Mouse (Mus musculus) CH12.LX (cell line): Measurements from ENCODE around the gene Hist1h2bj. TPM values are rescaled to one million over a fixed set of nuclear protein-coding genes. Genes with fewer than 3 reads are reported as not detected.

Experiments used
- DNase-seq: peaks from one replicate; pipeline ENCODE4 v3.0.0-alpha.2; 2013; ENCODE audit errors: extremely low read depth
- H3K27ac ChIP-seq: 2 replicates; pipeline ENCODE4 v1.5.1; 2012; ENCODE audit warnings: low read depth, mild to moderate bottlenecking, control low read depth, moderate library complexity; ENCODE audit not compliant: insufficient read depth
- H3K27me3 ChIP-seq: replicated peaks from 2 replicates; pipeline ENCODE3; 2012; ENCODE audit warnings: inconsistent platforms
- H3K36me3 ChIP-seq, 2 experiments: replicated peaks in 1 of 2; 2 replicates each; pipeline versions ENCODE3 to v1.6.1; 2012; ENCODE audit warnings: inconsistent platforms in 1 of 2, low read length in 1 of 2, mild to moderate bottlenecking in 1 of 2, mixed read lengths in 1 of 2, moderate library complexity in 1 of 2; ENCODE audit not compliant: control insufficient read depth in 1 of 2, insufficient read depth in 1 of 2
- H3K4me1 ChIP-seq, 2 experiments: 2 replicates each; pipeline ENCODE4 v1.6.1; 2012; ENCODE audit warnings: inconsistent platforms in 1 of 2, moderate library complexity in 1 of 2; ENCODE audit not compliant: insufficient read depth in 2 of 2, control insufficient read depth in 1 of 2
- H3K4me2 ChIP-seq: 2 replicates; pipeline ENCODE4 v1.6.1; 2012; ENCODE audit warnings: low read depth, mild to moderate bottlenecking, control low read depth; ENCODE audit not compliant: poor library complexity, insufficient read depth, severe bottlenecking
- H3K4me3 ChIP-seq, 3 experiments: fragments of 150-350 bp in 1 of 3; sonication (generic) in 1 of 3; replicated peaks in 1 of 3; 2 replicates each; pipeline versions ENCODE3 to v1.5.1; 2011 to 2012; ENCODE audit warnings: low read depth in 2 of 3, low read length in 2 of 3, mild to moderate bottlenecking in 2 of 3, moderate library complexity in 2 of 3, control low read depth in 1 of 3, improper control_type of control experiment in 1 of 3, inconsistent platforms in 1 of 3, mixed read lengths in 1 of 3; ENCODE audit not compliant: poor library complexity in 1 of 3
- H3K79me2 ChIP-seq: replicated peaks from 2 replicates; pipeline ENCODE4 v1.6.1; 2012; ENCODE audit warnings: mild to moderate bottlenecking, moderate library complexity; ENCODE audit not compliant: control insufficient read depth, poor library complexity, insufficient read depth, severe bottlenecking; ENCODE audit errors: extremely low read depth
- H3K9ac ChIP-seq: 2 replicates; pipeline ENCODE4 v1.6.1; 2012; ENCODE audit warnings: low read depth, mild to moderate bottlenecking, control low read depth, moderate library complexity; ENCODE audit not compliant: insufficient read depth
- H3K9me3 ChIP-seq: replicated peaks from 2 replicates; pipeline ENCODE3; 2012; ENCODE audit warnings: low read length, inconsistent platforms, mixed read lengths
- BHLHE40 ChIP-seq: IDR thresholded peaks from 2 replicates; pipeline ENCODE4 v1.6.1; 2011; ENCODE audit warnings: mild to moderate bottlenecking, low read depth, low read length, improper control_type of control experiment
- CHD1 ChIP-seq: IDR thresholded peaks from 2 replicates; pipeline ENCODE4 v1.6.1; 2012; ENCODE audit warnings: low read depth, low read length, improper control_type of control experiment, inconsistent platforms
- CTCF ChIP-seq, 2 experiments: IDR thresholded peaks in 1 of 2; conservative IDR thresholded peaks in 1 of 2; 2 replicates each; pipeline ENCODE4 v1.5.1; 2011 to 2012; ENCODE audit warnings: low read depth in 2 of 2, low read length in 2 of 2, improper control_type of control experiment in 1 of 2, inconsistent platforms in 1 of 2, mild to moderate bottlenecking in 1 of 2, moderate library complexity in 1 of 2
- E2F4 ChIP-seq: IDR thresholded peaks from 2 replicates; pipeline ENCODE4 v1.6.1; 2011; ENCODE audit warnings: low read depth, low read length, improper control_type of control experiment; ENCODE audit not compliant: insufficient replicate concordance
- ELF1 ChIP-seq: IDR thresholded peaks from 2 replicates; pipeline ENCODE4 v1.6.1; 2014; ENCODE audit warnings: low read depth, mild to moderate bottlenecking, inconsistent platforms, low read length, improper control_type of control experiment
- EP300 ChIP-seq: IDR thresholded peaks from 2 replicates; pipeline ENCODE4 v1.6.1; 2011; ENCODE audit warnings: low read length, improper control_type of control experiment
- GABPA ChIP-seq: IDR thresholded peaks from 2 replicates; pipeline ENCODE4 v1.6.1; 2012; ENCODE audit warnings: low read depth, low read length, improper control_type of control experiment, inconsistent platforms; ENCODE audit not compliant: insufficient replicate concordance
- HCFC1 ChIP-seq: IDR thresholded peaks from 2 replicates; pipeline ENCODE4 v1.6.1; 2012; ENCODE audit warnings: low read depth, mild to moderate bottlenecking, inconsistent platforms, low read length, improper control_type of control experiment
- IRF4 ChIP-seq: IDR thresholded peaks from 2 replicates; pipeline ENCODE4 v1.6.1; 2014; ENCODE audit warnings: low read depth, mild to moderate bottlenecking, inconsistent platforms, low read length, improper control_type of control experiment
- JUN ChIP-seq: IDR thresholded peaks from 2 replicates; pipeline ENCODE4 v1.6.1; 2011; ENCODE audit warnings: low read depth, mild to moderate bottlenecking, low read length, improper control_type of control experiment, moderate library complexity; ENCODE audit not compliant: insufficient read depth
- JUND ChIP-seq: conservative IDR thresholded peaks from 2 replicates; pipeline ENCODE4 v1.6.1; 2011; ENCODE audit warnings: low read depth, low read length, improper control_type of control experiment
- KAT2A ChIP-seq: IDR thresholded peaks from 2 replicates; pipeline ENCODE4 v1.6.1; 2012; ENCODE audit warnings: low read length, improper control_type of control experiment, inconsistent platforms; ENCODE audit not compliant: insufficient replicate concordance
- MAFK ChIP-seq: IDR thresholded peaks from 2 replicates; pipeline ENCODE4 v1.6.1; 2011; ENCODE audit warnings: low read length, improper control_type of control experiment; ENCODE audit not compliant: insufficient replicate concordance
- MAX ChIP-seq: IDR thresholded peaks from 2 replicates; pipeline ENCODE4 v1.6.1; 2011; ENCODE audit warnings: low read length, improper control_type of control experiment
- MAZ ChIP-seq: IDR thresholded peaks from 2 replicates; pipeline ENCODE4 v1.6.1; 2012; ENCODE audit warnings: low read depth, mild to moderate bottlenecking, inconsistent platforms, low read length, improper control_type of control experiment, moderate library complexity
- MEF2A ChIP-seq: IDR thresholded peaks from 2 replicates; pipeline ENCODE4 v1.6.1; 2014; ENCODE audit warnings: low read depth, mild to moderate bottlenecking, inconsistent platforms, low read length, improper control_type of control experiment, borderline replicate concordance
- MXI1 ChIP-seq: IDR thresholded peaks from 2 replicates; pipeline ENCODE4 v1.6.1; 2011; ENCODE audit warnings: mild to moderate bottlenecking, low read depth, low read length, improper control_type of control experiment
- MYC ChIP-seq: IDR thresholded peaks from 2 replicates; pipeline ENCODE4 v1.6.1; 2011; ENCODE audit warnings: low read depth, mild to moderate bottlenecking, improper control_type of control experiment, low read length
- NELFE ChIP-seq: IDR thresholded peaks from 2 replicates; pipeline ENCODE4 v1.6.1; 2011; ENCODE audit warnings: low read depth, low read length, improper control_type of control experiment
- NRF1 ChIP-seq: IDR thresholded peaks from 2 replicates; pipeline ENCODE4 v1.6.1; 2014; ENCODE audit warnings: low read depth, mild to moderate bottlenecking, inconsistent platforms, low read length, improper control_type of control experiment, moderate library complexity
- PAX5 ChIP-seq: IDR thresholded peaks from 2 replicates; pipeline ENCODE4 v1.6.1; 2012; ENCODE audit warnings: low read length, inconsistent platforms, mixed read lengths
- POLR2A ChIP-seq: IDR thresholded peaks from 2 replicates; pipeline ENCODE4 v1.6.1; 2011; ENCODE audit warnings: low read depth, mild to moderate bottlenecking, improper control_type of control experiment, low read length
- RCOR1 ChIP-seq: conservative IDR thresholded peaks from 2 replicates; pipeline ENCODE4 v1.6.1; 2012; ENCODE audit warnings: low read depth, mild to moderate bottlenecking, inconsistent platforms, low read length, improper control_type of control experiment
- SMC3 ChIP-seq: IDR thresholded peaks from 2 replicates; pipeline ENCODE4 v1.6.1; 2011; ENCODE audit warnings: low read depth, low read length, improper control_type of control experiment
- TBP ChIP-seq: conservative IDR thresholded peaks from 2 replicates; pipeline ENCODE4 v1.6.1; 2011; ENCODE audit warnings: low read depth, low read length, improper control_type of control experiment
- TCF12 ChIP-seq: IDR thresholded peaks from 2 replicates; pipeline ENCODE4 v1.6.1; 2014; ENCODE audit warnings: low read depth, mild to moderate bottlenecking, inconsistent platforms, low read length, improper control_type of control experiment
- UBTF ChIP-seq: IDR thresholded peaks from 2 replicates; pipeline ENCODE4 v1.6.1; 2012; ENCODE audit warnings: low read depth, mild to moderate bottlenecking, inconsistent platforms, low read length, improper control_type of control experiment, moderate library complexity
- USF1 ChIP-seq: IDR thresholded peaks from 2 replicates; pipeline ENCODE4 v1.6.1; 2014; ENCODE audit warnings: low read depth, mild to moderate bottlenecking, inconsistent platforms, low read length, improper control_type of control experiment
- USF2 ChIP-seq: conservative IDR thresholded peaks from 2 replicates; pipeline ENCODE4 v1.6.1; 2011; ENCODE audit warnings: low read depth, low read length, improper control_type of control experiment
- ZC3H11A ChIP-seq: IDR thresholded peaks from 2 replicates; pipeline ENCODE4 v1.6.1; 2012; ENCODE audit warnings: low read depth, mild to moderate bottlenecking, inconsistent platforms, low read length, improper control_type of control experiment
- ZKSCAN1 ChIP-seq: IDR thresholded peaks from 2 replicates; pipeline ENCODE4 v1.6.1; 2012; ENCODE audit warnings: low read depth, inconsistent platforms, low read length, improper control_type of control experiment, borderline replicate concordance
- ZMIZ1 ChIP-seq: IDR thresholded peaks from 2 replicates; pipeline ENCODE4 v1.6.1; 2012; ENCODE audit warnings: low read depth, mild to moderate bottlenecking, inconsistent platforms, low read length, improper control_type of control experiment
- ZNF384 ChIP-seq: IDR thresholded peaks from 2 replicates; pipeline ENCODE4 v1.6.1; 2012; ENCODE audit warnings: low read depth, low read length, improper control_type of control experiment, inconsistent platforms
- dilution Hi-C: fragments of 300-500 bp; cut with MboI; formaldehyde crosslinking; loops from 2 replicates; pipeline ENCODE4 v1.14.3; 2020; ENCODE audit warnings: low sequenced_read_pairs; ENCODE audit not compliant: extremely low pct_unique_long_range_greater_than_20kb, extremely low pct_ligation_motif_present
- in situ Hi-C: fragments of 300-500 bp; cut with MboI; formaldehyde crosslinking; loops from 3 replicates; pipeline ENCODE4 v1.14.3; 2019; ENCODE audit warnings: low sequenced_read_pairs, low pct_ligation_motif_present, low pct_unique_long_range_greater_than_20kb, mixed read lengths
- polyA plus RNA-seq: library from polyadenylated mRNA; unstranded; fragments of >175 nt; gene quantifications from 2 replicates; pipeline ENCODE4 v1.2.1, GENCODE M21; 2012; ENCODE audit warnings: low read depth; ENCODE audit not compliant: insufficient read length
- total RNA-seq, 2 experiments: library from RNA; depleted of rRNA; stranded (reverse); fragments of 300-350 nt in 1 of 2; fragments of >200 nt in 1 of 2; gene quantifications; 2 replicates each; pipeline ENCODE4 v1.2.3; 2012 to 2014

Hist1h2bj gene
- total and polyA plus RNA-seq, 3 experiments: 2.5 to 1,790 (median 23.8) TPM

- H3K9me3 ChIP-seq: no peaks in the 10 kb centered on the region
- DNase-seq: peak; percentile 95
- H3K79me2 ChIP-seq: no peaks in the 10 kb centered on the region
- peaks cover 0 to 10% of the 10 kb centered on the region in 2 experiments; a peak in 2 of 4 replicates for H3K4me1 ChIP-seq
- H3K27me3 ChIP-seq: peaks cover 46% of the 10 kb centered on the region
- H3K4me3 ChIP-seq: peak overlapping the region; percentile 18 to 28 (median 27)
- H3K36me3 ChIP-seq: no peaks in the 10 kb centered on the region
- dilution Hi-C loops: no loop called here
- H3K4me2 ChIP-seq: peak overlapping the region; percentile 80
- peak overlapping the region; percentile 14; the same call in 1 of the 2 replicates for H3K9ac ChIP-seq
- in situ Hi-C loops: loop anchor here (25.0 kb wide), 1 partner anchor 603 kb away; the partner anchor contains the start of gene Zkscan3
- TF ChIP-seq JUN (0 out of 2 replicates have a peak, but pooled peaks have one; percentile 29), ZKSCAN1 (no peak), GABPA (no peak), USF2 (no peak), HCFC1 (no peak), RCOR1 (no peak), TCF12 (no peak), CTCF (conservative IDR thresholded peaks at IDR 0.05 in 1 of 2, IDR thresholded peaks at IDR 0.05 in 1 of 2; ENCODE audit: low read depth in 2 of 2, low read length in 2 of 2) (peak in 1 of 2 experiments; percentile 23; a peak in 1 of 4 replicates), IRF4 (0 out of 2 replicates have a peak, but pooled peaks have one; percentile 13), E2F4 (peak; percentile 86; the same call in 1 of the 2 replicates), MAX (no peak), MYC (peak; percentile 80; the same call in 1 of the 2 replicates), MAFK (peak; percentile 95), PAX5 (no peak), ZMIZ1 (no peak), MEF2A (no peak), UBTF (no peak), MXI1 (no peak; the same call in 1 of the 2 replicates), NELFE (no peak), MAZ (no peak), NRF1 (peak; percentile 60; the same call in 1 of the 2 replicates), TBP (peak; percentile 98), USF1 (no peak), BHLHE40 (no peak), ZNF384 (peak; percentile 97), ELF1 (peak; percentile 95), CHD1 (no peak), EP300 (no peak), POLR2A (no peak), JUND (0 out of 2 replicates have a peak, but pooled peaks have one; percentile 34), SMC3 (no peak), ZC3H11A (no peak), KAT2A (no peak)
- no peak overlapping the region for H3K27ac ChIP-seq
These were observed 27.2 kb upstream of the Hist1h2bj start for GRCm38 (mm10) chr13:22015479-22016450.
